Mouse (Mus musculus): ENCODE data around the gene Rptor. TPM values are rescaled to one million over a fixed set of nuclear protein-coding genes. Genes with fewer than 3 reads are reported as not detected.

Rptor gene
- total and polyA plus RNA-seq, 2 experiments, result 11.2 to 18.4 TPM

- Histone ChIP-seq H3K4me3 (ENCODE audit: insufficient read depth, low read depth, low read length) (no peak overlapping the region), H3K79me2 (ENCODE audit: control insufficient read depth, insufficient read depth, low read length) (no peaks in the 10 kb centered on the region), H3K27ac (replicated peaks; ENCODE audit: insufficient read depth, low read depth, low read length) (no peak overlapping the region), H3K9ac (ENCODE audit: low read depth, low read length) (no peak overlapping the region), H3K4me1 (ENCODE audit: control insufficient read depth, insufficient read depth, low read length) (no peaks in the 10 kb centered on the region), H3K36me3 (ENCODE audit: control insufficient read depth, insufficient read depth, low read length) (no peaks in the 10 kb centered on the region), H3K27me3 (ENCODE audit: control insufficient read depth, insufficient read depth, low read length) (no peaks in the 10 kb centered on the region)
- WGBS, result 49% methylated on average over 7 of the region's 7 CpGs
- no peak for TF ChIP-seq CTCF (IDR thresholded peaks at IDR 0.05; ENCODE audit: low read depth, low read length)
- no peak for TF ChIP-seq POLR2A (IDR thresholded peaks at IDR 0.05; ENCODE audit: extremely low read depth, insufficient read depth, low read length)
- DNase-seq (ENCODE audit: extremely low read depth, low read depth, low spot score), result no peak
These were observed 304.4 kb downstream of the Rptor start for GRCm38 (mm10) chr11:119907006-119907650.

- 51% methylated on average over 7 of the region's 7 CpGs for WGBS
- H3K4me1 ChIP-seq (ENCODE audit: control insufficient read depth, insufficient read depth, low read length), result no peaks in the 10 kb centered on the region
- no peak for DNase-seq (ENCODE audit: extremely low read depth, low read depth, low spot score)
- H3K36me3 ChIP-seq (ENCODE audit: control insufficient read depth, insufficient read depth, low read length), result no peaks in the 10 kb centered on the region
- H3K27ac ChIP-seq (replicated peaks; ENCODE audit: insufficient read depth, low read depth, low read length), result no peak overlapping the region
- no peaks in the 10 kb centered on the region for H3K79me2 ChIP-seq (ENCODE audit: control insufficient read depth, insufficient read depth, low read length)
- no peak overlapping the region for H3K4me3 ChIP-seq (ENCODE audit: insufficient read depth, low read depth, low read length)
- no peak for TF ChIP-seq POLR2A (IDR thresholded peaks at IDR 0.05; ENCODE audit: extremely low read depth, insufficient read depth, low read length)
- no peak for TF ChIP-seq CTCF (IDR thresholded peaks at IDR 0.05; ENCODE audit: low read depth, low read length)
- H3K9ac ChIP-seq (ENCODE audit: low read depth, low read length), result no peak overlapping the region
- no peaks in the 10 kb centered on the region for H3K27me3 ChIP-seq (ENCODE audit: control insufficient read depth, insufficient read depth, low read length)
These were observed 305.0 kb downstream of the Rptor start for GRCm38 (mm10) chr11:119907711-119908110.

- DNase-seq (ENCODE audit: extremely low read depth, low read depth, low spot score), result no peak
- H3K36me3 ChIP-seq (ENCODE audit: control insufficient read depth, insufficient read depth, low read length), result no peaks in the 10 kb centered on the region
- H3K79me2 ChIP-seq (ENCODE audit: control insufficient read depth, insufficient read depth, low read length), result no peaks in the 10 kb centered on the region
- no peaks in the 10 kb centered on the region for H3K27me3 ChIP-seq (ENCODE audit: control insufficient read depth, insufficient read depth, low read length)
- H3K4me1 ChIP-seq (ENCODE audit: control insufficient read depth, insufficient read depth, low read length), result 0 out of 2 replicates have a peak, but pooled peaks cover 2% of the 10 kb centered on the region
- peak; percentile 93 for TF ChIP-seq CTCF (IDR thresholded peaks at IDR 0.05; ENCODE audit: low read depth, low read length)
- no peak for TF ChIP-seq POLR2A (IDR thresholded peaks at IDR 0.05; ENCODE audit: extremely low read depth, insufficient read depth, low read length)
- no peak overlapping the region for H3K4me3 ChIP-seq (ENCODE audit: insufficient read depth, low read depth, low read length)
- WGBS, result 1% methylated on average over 5 of the region's 5 CpGs
- H3K27ac ChIP-seq (replicated peaks; ENCODE audit: insufficient read depth, low read depth, low read length), result no peak overlapping the region
- H3K9ac ChIP-seq (ENCODE audit: low read depth, low read length), result no peak overlapping the region
These were observed 306.7 kb downstream of the Rptor start for GRCm38 (mm10) chr11:119909436-119909835.

DNA sequence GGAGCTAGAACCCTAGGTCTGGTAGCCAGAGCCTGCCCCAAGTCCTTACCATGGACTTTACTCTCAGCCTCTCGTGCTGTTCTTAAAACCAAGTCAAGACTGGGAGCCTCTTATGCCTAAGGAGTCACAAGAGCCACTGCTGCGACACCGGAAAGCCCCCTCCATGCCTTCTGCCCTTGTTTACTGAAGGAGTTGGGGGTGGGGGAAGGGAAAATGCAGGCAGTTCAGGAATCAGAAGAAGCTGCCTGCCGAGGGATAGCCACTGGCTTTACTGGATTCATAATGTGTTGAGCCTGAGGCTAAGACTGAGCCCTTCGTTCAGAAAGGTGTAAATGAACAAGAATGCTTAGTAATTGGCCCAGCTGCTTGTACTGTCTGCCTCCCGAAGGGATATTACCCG, 310.1 kb downstream of the Rptor start:
- Histone ChIP-seq H3K9ac (ENCODE audit: low read depth, low read length) (peak overlapping the region; percentile 94), H3K4me3 (ENCODE audit: insufficient read depth, low read depth, low read length) (peak overlapping the region; percentile 91; the same call in 1 of the 2 replicates), H3K27ac (replicated peaks; ENCODE audit: insufficient read depth, low read depth, low read length) (peak overlapping the region; percentile 67), H3K79me2 (ENCODE audit: control insufficient read depth, insufficient read depth, low read length) (no peaks in the 10 kb centered on the region), H3K27me3 (ENCODE audit: control insufficient read depth, insufficient read depth, low read length) (no peaks in the 10 kb centered on the region), H3K4me1 (ENCODE audit: control insufficient read depth, insufficient read depth, low read length) (peaks cover 19% of the 10 kb centered on the region; the same call in 1 of the 2 replicates), H3K36me3 (ENCODE audit: control insufficient read depth, insufficient read depth, low read length) (no peaks in the 10 kb centered on the region)
- 18% methylated on average over 7 of the region's 7 CpGs for WGBS
- DNase-seq (ENCODE audit: extremely low read depth, low read depth, low spot score), result peak; percentile 21
- TF ChIP-seq CTCF (IDR thresholded peaks at IDR 0.05; ENCODE audit: low read depth, low read length) (no peak), POLR2A (IDR thresholded peaks at IDR 0.05; ENCODE audit: extremely low read depth, insufficient read depth, low read length) (no peak)

GRCm38 (mm10) chr11:119913291-119913934, 310.7 kb downstream of the Rptor start, which contains the start of gene Chmp6:
TSS of gene Chmp6 (plus strand) at chr11:119913441.
- Histone ChIP-seq H3K4me1 (ENCODE audit: control insufficient read depth, insufficient read depth, low read length) (peaks cover 19% of the 10 kb centered on the region; the same call in 1 of the 2 replicates), H3K9ac (ENCODE audit: low read depth, low read length) (peak within 1 kb of the TSS; percentile 94), H3K36me3 (ENCODE audit: control insufficient read depth, insufficient read depth, low read length) (no peaks in the 10 kb centered on the region), H3K27ac (replicated peaks; ENCODE audit: insufficient read depth, low read depth, low read length) (peak within 1 kb of the TSS; percentile 76), H3K27me3 (ENCODE audit: control insufficient read depth, insufficient read depth, low read length) (no peaks in the 10 kb centered on the region), H3K4me3 (ENCODE audit: insufficient read depth, low read depth, low read length) (peak within 1 kb of the TSS; percentile 91), H3K79me2 (ENCODE audit: control insufficient read depth, insufficient read depth, low read length) (no peaks in the 10 kb centered on the region)
- DNase-seq (ENCODE audit: extremely low read depth, low read depth, low spot score), result peak; percentile 77
- TF ChIP-seq CTCF (IDR thresholded peaks at IDR 0.05; ENCODE audit: low read depth, low read length) (no peak), POLR2A (IDR thresholded peaks at IDR 0.05; ENCODE audit: extremely low read depth, insufficient read depth, low read length) (no peak)
- WGBS, result under 1% methylated on average over 48 of the region's 48 CpGs

DNA sequence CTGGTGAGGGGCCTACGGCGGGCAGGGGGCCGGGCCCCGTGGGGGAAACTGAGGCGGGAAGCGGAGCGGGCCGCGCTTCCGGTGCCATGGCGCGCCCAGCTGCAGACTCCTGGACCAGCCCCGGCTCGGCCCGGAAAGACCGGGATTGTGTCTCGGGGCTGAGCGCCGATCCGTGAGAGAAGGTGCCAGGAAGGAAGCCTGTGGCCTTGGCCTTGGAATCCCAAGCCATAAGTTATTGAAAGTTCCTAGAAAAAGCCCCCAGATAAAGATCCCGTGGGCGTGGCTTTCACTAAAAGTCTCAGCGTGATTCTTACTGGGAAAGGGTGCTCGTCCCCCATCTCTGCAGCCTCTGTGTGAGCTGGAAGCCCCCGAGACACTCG, 311.2 kb downstream of the Rptor start:
- peaks cover 19% of the 10 kb centered on the region; the same call in 1 of the 2 replicates for H3K4me1 ChIP-seq (ENCODE audit: control insufficient read depth, insufficient read depth, low read length)
- peak overlapping the region; percentile 94 for H3K9ac ChIP-seq (ENCODE audit: low read depth, low read length)
- H3K79me2 ChIP-seq (ENCODE audit: control insufficient read depth, insufficient read depth, low read length), result no peaks in the 10 kb centered on the region
- no peaks in the 10 kb centered on the region for H3K36me3 ChIP-seq (ENCODE audit: control insufficient read depth, insufficient read depth, low read length)
- under 1% methylated on average over 25 of the region's 26 CpGs for WGBS
- peak overlapping the region; percentile 91 for H3K4me3 ChIP-seq (ENCODE audit: insufficient read depth, low read depth, low read length)
- DNase-seq (ENCODE audit: extremely low read depth, low read depth, low spot score), result peak; percentile 26
- TF ChIP-seq CTCF (IDR thresholded peaks at IDR 0.05; ENCODE audit: low read depth, low read length) (no peak), POLR2A (IDR thresholded peaks at IDR 0.05; ENCODE audit: extremely low read depth, insufficient read depth, low read length) (no peak)
- no peaks in the 10 kb centered on the region for H3K27me3 ChIP-seq (ENCODE audit: control insufficient read depth, insufficient read depth, low read length)
- H3K27ac ChIP-seq (replicated peaks; ENCODE audit: insufficient read depth, low read depth, low read length), result peak overlapping the region; percentile 76

Measured in liver, adult 2 months (tissue).